Mouse (Mus musculus): Measurements from ENCODE around the gene Adam15. TPM values are rescaled to one million over a fixed set of nuclear protein-coding genes. Genes with fewer than 3 reads are reported as not detected.

The Adam15 gene
- polyA plus RNA-seq, 1 experiment = 112 TPM

GRCm38 (mm10) chr3:89320581-89321182, 29.1 kb downstream of the Adam15 start:
- no peak for TF ChIP-seq POLR2A (IDR thresholded peaks at IDR 0.05; ENCODE audit: low read depth, low read length)
- no peaks in the 10 kb centered on the region for H3K4me1 ChIP-seq (ENCODE audit: control insufficient read depth, insufficient read depth, low read length)
- H3K27ac ChIP-seq (ENCODE audit: insufficient read depth, low read length) = no peak overlapping the region
- peak overlapping the region; percentile 46; the same call in 1 of the 2 replicates for H3K4me3 ChIP-seq (ENCODE audit: insufficient read depth, low read length)

DNA sequence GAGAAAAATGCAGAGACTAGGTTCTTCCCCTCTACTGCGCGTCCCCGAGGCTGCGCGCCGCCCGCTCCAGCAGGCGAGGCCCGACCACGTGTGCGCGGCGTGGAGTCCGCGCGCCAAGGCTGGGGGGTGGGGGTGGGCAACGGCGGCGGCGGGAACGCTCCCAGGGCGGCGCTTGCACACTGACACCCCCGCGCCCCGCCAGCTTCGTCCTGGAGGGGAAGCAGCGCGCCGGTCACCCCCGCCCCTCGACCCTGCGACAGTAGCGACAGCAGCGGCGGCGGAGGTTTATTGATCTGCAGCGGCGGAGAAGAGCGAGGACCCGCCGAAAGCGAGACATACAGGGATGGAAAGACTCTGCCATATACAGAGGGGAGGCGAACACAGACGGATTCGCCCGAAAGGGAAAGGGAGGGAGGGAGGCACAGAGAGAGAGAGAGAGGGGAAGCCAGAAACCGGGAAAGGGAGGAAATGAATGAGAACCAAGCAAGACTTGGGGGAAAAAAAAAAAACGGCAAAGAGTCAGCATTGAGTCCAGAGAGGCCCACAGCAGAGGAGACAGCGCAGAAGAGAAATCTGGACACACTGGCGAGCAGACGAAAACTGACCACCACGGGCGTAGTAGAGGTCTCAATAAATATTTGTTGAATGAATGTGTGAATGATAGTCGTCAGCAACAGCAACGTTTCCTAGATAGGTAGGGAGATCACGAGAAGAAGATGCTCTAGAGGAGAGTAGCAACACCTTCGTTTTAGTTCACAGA, 30.0 kb downstream of the Adam15 start:
- Histone ChIP-seq H3K27ac (ENCODE audit: insufficient read depth, low read length) (no peak overlapping the region), H3K4me3 (ENCODE audit: insufficient read depth, low read length) (0 out of 2 replicates have a peak overlapping the region, but pooled peaks have one; percentile 10), H3K4me1 (ENCODE audit: control insufficient read depth, insufficient read depth, low read length) (no peaks in the 10 kb centered on the region)
- no peak for TF ChIP-seq POLR2A (IDR thresholded peaks at IDR 0.05; ENCODE audit: low read depth, low read length)
- no peak for TF ChIP-seq CTCF (IDR thresholded peaks at IDR 0.05; ENCODE audit: borderline replicate concordance, insufficient read depth, low read length)

- H3K4me1 ChIP-seq (ENCODE audit: control insufficient read depth, insufficient read depth, low read length) = no peaks in the 10 kb centered on the region
- no peak for TF ChIP-seq POLR2A (IDR thresholded peaks at IDR 0.05; ENCODE audit: low read depth, low read length)
- TF ChIP-seq CTCF (IDR thresholded peaks at IDR 0.05; ENCODE audit: borderline replicate concordance, insufficient read depth, low read length) = no peak
- no peak overlapping the region for H3K27ac ChIP-seq (ENCODE audit: insufficient read depth, low read length)
- H3K4me3 ChIP-seq (ENCODE audit: insufficient read depth, low read length) = no peak overlapping the region
These were observed 30.7 kb downstream of the Adam15 start for GRCm38 (mm10) chr3:89318971-89319590.

DNA sequence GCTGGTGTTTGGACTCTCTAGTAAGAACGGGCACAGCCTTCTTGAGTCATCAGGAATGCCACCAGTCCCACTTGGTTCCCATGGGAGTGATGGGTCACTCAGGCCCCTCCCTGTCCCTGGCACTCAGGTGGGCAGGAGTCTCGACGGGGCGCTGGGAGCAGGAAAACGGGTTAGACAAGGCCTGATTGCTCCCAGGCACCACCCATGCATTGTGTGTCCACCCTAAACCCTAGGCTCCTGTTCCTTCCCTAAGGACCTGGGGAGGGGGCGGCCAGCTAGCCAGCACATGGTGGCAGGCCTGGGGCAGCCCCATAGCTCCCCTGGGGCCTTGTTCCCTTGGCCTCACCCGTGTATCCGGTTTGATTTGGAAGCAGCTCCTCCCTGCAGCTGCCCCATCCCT, 31.5 kb downstream of the Adam15 start:
- TF ChIP-seq CTCF (IDR thresholded peaks at IDR 0.05; ENCODE audit: borderline replicate concordance, insufficient read depth, low read length) (no peak), POLR2A (IDR thresholded peaks at IDR 0.05; ENCODE audit: low read depth, low read length) (no peak)
- H3K4me1 ChIP-seq (ENCODE audit: control insufficient read depth, insufficient read depth, low read length) = no peaks in the 10 kb centered on the region
- no peak overlapping the region for H3K4me3 ChIP-seq (ENCODE audit: insufficient read depth, low read length)
- H3K27ac ChIP-seq (ENCODE audit: insufficient read depth, low read length) = no peak overlapping the region

GRCm38 (mm10) chr3:89317246-89317645, 32.5 kb downstream of the Adam15 start:
- H3K4me1 ChIP-seq (ENCODE audit: control insufficient read depth, insufficient read depth, low read length) = no peaks in the 10 kb centered on the region
- TF ChIP-seq CTCF (IDR thresholded peaks at IDR 0.05; ENCODE audit: borderline replicate concordance, insufficient read depth, low read length) (no peak), POLR2A (IDR thresholded peaks at IDR 0.05; ENCODE audit: low read depth, low read length) (no peak)
- H3K27ac ChIP-seq (ENCODE audit: insufficient read depth, low read length) = no peak overlapping the region
- no peak overlapping the region for H3K4me3 ChIP-seq (ENCODE audit: insufficient read depth, low read length)

DNA sequence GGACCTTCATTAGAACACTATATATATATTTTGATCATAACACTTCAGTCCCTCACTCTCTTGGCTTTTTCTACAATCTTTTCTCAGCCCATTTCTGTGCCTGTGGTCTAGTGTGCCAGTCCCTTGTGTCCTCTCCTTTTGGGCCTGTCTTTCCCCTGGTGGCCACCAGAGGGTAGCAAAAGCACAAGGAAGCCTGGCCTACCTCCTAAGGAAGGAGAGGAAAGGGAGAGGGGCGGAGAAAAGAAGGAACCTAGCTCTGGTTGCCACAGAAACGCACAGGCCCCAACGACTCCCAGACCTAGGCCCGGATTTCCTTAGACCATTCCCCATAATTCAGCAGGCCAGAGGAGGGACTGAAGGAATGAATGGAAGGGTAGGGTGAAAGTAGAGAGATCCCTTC, 33.0 kb downstream of the Adam15 start:
- Histone ChIP-seq H3K4me1 (ENCODE audit: control insufficient read depth, insufficient read depth, low read length) (no peaks in the 10 kb centered on the region), H3K4me3 (ENCODE audit: insufficient read depth, low read length) (no peak overlapping the region), H3K27ac (ENCODE audit: insufficient read depth, low read length) (no peak overlapping the region)
- no peak for TF ChIP-seq POLR2A (IDR thresholded peaks at IDR 0.05; ENCODE audit: low read depth, low read length)
- TF ChIP-seq CTCF (IDR thresholded peaks at IDR 0.05; ENCODE audit: borderline replicate concordance, insufficient read depth, low read length) = peak; percentile 87

DNA sequence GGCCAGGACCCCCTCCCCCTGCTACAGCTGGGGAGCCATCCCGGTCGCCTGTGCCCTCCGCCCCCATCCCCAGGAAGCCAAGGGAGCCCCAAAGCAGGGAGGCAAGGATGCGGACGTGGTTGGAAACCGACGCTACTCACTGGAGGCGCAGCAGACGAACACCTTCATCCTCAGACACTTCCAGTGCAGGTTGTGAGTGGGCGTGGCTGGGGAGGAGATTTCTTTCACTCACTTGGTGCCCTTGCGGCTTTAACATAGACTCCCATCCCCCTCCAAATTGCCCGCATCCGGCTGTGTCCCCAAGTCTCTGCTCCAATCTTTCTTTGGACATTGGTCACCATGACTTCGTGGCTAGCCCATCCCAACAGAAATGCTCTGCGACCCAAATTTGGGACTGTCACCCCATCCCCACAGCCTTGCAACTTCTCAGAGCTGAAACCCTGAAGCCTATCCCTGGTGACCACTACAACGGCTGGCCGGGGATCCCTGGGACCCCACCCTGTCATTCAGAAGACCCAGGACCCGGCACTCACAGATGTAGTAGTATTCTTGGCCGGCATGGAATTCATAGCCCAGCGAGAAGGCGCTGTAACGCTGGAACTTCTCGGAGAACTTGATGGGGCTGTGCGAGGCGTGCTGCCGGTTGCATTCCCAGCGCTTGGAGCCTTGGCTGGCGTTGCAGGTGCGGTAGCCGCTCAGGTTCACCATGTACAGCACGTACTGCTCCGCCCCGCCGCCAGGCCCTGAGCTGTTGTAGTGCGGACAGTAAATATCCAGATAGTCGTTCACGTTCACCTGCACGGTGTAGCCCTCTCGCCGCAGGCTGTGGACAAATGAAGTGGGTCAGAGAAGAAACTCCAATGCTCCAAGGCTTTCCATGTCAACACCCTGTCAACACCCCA, 33.6 kb downstream of the Adam15 start:
- Histone ChIP-seq H3K27ac (ENCODE audit: insufficient read depth, low read length) (no peak overlapping the region), H3K4me3 (ENCODE audit: insufficient read depth, low read length) (no peak overlapping the region), H3K4me1 (ENCODE audit: control insufficient read depth, insufficient read depth, low read length) (no peaks in the 10 kb centered on the region)
- TF ChIP-seq CTCF (IDR thresholded peaks at IDR 0.05; ENCODE audit: borderline replicate concordance, insufficient read depth, low read length) (no peak), POLR2A (IDR thresholded peaks at IDR 0.05; ENCODE audit: low read depth, low read length) (no peak)

GRCm38 (mm10) chr3:89315195-89315929, 34.4 kb downstream of the Adam15 start:
- H3K4me1 ChIP-seq (ENCODE audit: control insufficient read depth, insufficient read depth, low read length) = no peaks in the 10 kb centered on the region
- peak; percentile 24; the same call in 1 of the 2 replicates for TF ChIP-seq POLR2A (IDR thresholded peaks at IDR 0.05; ENCODE audit: low read depth, low read length)
- peak; percentile 93 for TF ChIP-seq CTCF (IDR thresholded peaks at IDR 0.05; ENCODE audit: borderline replicate concordance, insufficient read depth, low read length)

GRCm38 (mm10) chr3:89314791-89315190, 35.0 kb downstream of the Adam15 start:
- Histone ChIP-seq H3K4me3 (ENCODE audit: insufficient read depth, low read length) (no peak overlapping the region), H3K27ac (ENCODE audit: insufficient read depth, low read length) (no peak overlapping the region), H3K4me1 (ENCODE audit: control insufficient read depth, insufficient read depth, low read length) (no peaks in the 10 kb centered on the region)
- TF ChIP-seq POLR2A (IDR thresholded peaks at IDR 0.05; ENCODE audit: low read depth, low read length) (no peak), CTCF (IDR thresholded peaks at IDR 0.05; ENCODE audit: borderline replicate concordance, insufficient read depth, low read length) (no peak)

More at GRCm38 (mm10) chr3:89315195-89315929, 34.4 kb downstream of the Adam15 start:
- Histone ChIP-seq H3K27ac (ENCODE audit: insufficient read depth, low read length) (no peak overlapping the region), H3K4me3 (ENCODE audit: insufficient read depth, low read length) (no peak overlapping the region)

Data from embryonic fibroblast, embryonic 13.5 days (primary cell).